Mouse (Mus musculus) limb, embryonic 11.5 days (tissue): ENCODE measurements around the gene Chrna10. TPM values are rescaled to one million over a fixed set of nuclear protein-coding genes. Genes with fewer than 3 reads are reported as not detected.

Experiments used
- ATAC-seq: fragments of 200-750 bp; cut with Nextera tagmentation; 2 replicates; pipeline ENCODE4 v1.8.0; 2017; ENCODE audit warnings: low read depth; ENCODE audit not compliant: insufficient number of reproducible peaks, low FRiP score, low TSS enrichment
- DNase-seq: peaks from one replicate; pipeline ENCODE4 v3.0.0-alpha.2; 2015; ENCODE audit warnings: low spot score
- H3K27ac ChIP-seq: fragments of 300-500 bp; sonication (generic); replicated peaks from 2 replicates; pipeline ENCODE4 v1.5.1; 2014; ENCODE audit warnings: low read depth, mild to moderate bottlenecking, low read length
- H3K27me3 ChIP-seq: fragments of 300-500 bp; sonication (generic); 2 replicates; pipeline ENCODE4 v1.6.1; 2014; ENCODE audit warnings: mild to moderate bottlenecking, low read length, mixed read lengths; ENCODE audit not compliant: control insufficient read depth, insufficient read depth
- H3K36me3 ChIP-seq: fragments of 300-500 bp; sonication (generic); 2 replicates; pipeline ENCODE4 v1.6.1; 2014; ENCODE audit warnings: mild to moderate bottlenecking, low read length, moderate library complexity, mixed read lengths; ENCODE audit not compliant: control insufficient read depth, insufficient read depth
- H3K4me1 ChIP-seq: fragments of 300-500 bp; sonication (generic); 2 replicates; pipeline ENCODE4 v1.6.1; 2014; ENCODE audit warnings: low read length, mixed read lengths; ENCODE audit not compliant: control insufficient read depth, insufficient read depth
- H3K4me2 ChIP-seq: fragments of 300-500 bp; sonication (generic); 2 replicates; pipeline ENCODE4 v1.6.1; 2014; ENCODE audit warnings: low read depth, mild to moderate bottlenecking, moderate library complexity; ENCODE audit not compliant: severe bottlenecking
- H3K4me3 ChIP-seq: fragments of 300-500 bp; sonication (generic); 2 replicates; pipeline ENCODE4 v1.5.1; 2014; ENCODE audit warnings: low read depth, low read length
- H3K9ac ChIP-seq: fragments of 300-500 bp; sonication (generic); 2 replicates; pipeline ENCODE4 v1.6.1; 2014; ENCODE audit warnings: mild to moderate bottlenecking, low read length
- H3K9me3 ChIP-seq: fragments of 300-500 bp; sonication (generic); 2 replicates; pipeline ENCODE4 v1.6.1; 2016; ENCODE audit warnings: low read length; ENCODE audit not compliant: control insufficient read depth
- WGBS: fragments of 180-500 bp; shearing (Covaris S2); extraction: QIAGEN DNeasy Blood & Tissue Kit; methylation state at CpG from one replicate; pipeline ENCODE4 v1.1.7; 2014; 5-methylcytosine and 5-hydroxymethylcytosine counted together
- polyA plus RNA-seq: library from polyadenylated mRNA; unstranded; fragments of >200 nt; fragmentation: Nextera tagmentation; extraction: Ambion mirVana; gene quantifications from 2 replicates; pipeline ENCODE4 v1.2.1, GENCODE M21; 2014

Chrna10 gene
- 0.28 TPM in 1 of 2 replicates, not detected in the other for polyA plus RNA-seq

GRCm38 (mm10) chr7:102116579-102117331 is at the start of gene Chrna10:
Gene Chrna10, minus strand, starts transcription at chr7:102116828.
- ATAC-seq (no peak), DNase-seq (no peak)
- Histone ChIP-seq H3K9ac (no peak within 1 kb of the TSS), H3K9me3 (no peaks in the 10 kb centered on the region), H3K4me3 (no peak within 1 kb of the TSS), H3K27me3 (no peaks in the 10 kb centered on the region), H3K36me3 (peaks cover 12% of the 10 kb centered on the region), H3K4me2 (no peak within 1 kb of the TSS), H3K27ac (no peak within 1 kb of the TSS), H3K4me1 (no peaks in the 10 kb centered on the region)
- 51% methylated on average over 7 of the region's 7 CpGs for WGBS

DNA sequence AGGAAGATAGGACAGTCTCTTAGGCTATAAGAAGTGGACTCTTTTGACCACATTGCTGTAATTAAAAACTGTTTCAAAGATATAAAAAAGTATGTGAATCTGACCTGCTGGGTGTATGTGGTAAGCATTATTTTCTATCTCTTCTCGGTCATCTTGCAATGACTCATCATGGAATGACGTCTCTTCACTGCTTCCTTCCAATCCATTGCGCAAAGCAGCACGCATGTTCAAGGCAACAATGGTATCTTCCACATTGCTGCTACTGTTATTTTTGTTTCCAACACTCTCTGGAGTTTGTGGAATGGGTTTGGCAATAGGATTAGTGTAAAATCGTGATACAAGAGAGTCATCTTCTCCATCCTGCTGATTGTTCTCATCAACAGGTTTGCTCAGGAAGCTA is 37.1 kb upstream of the Chrna10 start:
- Histone ChIP-seq H3K36me3 (peaks cover 9% of the 10 kb centered on the region; the same call in 1 of the 2 replicates), H3K4me3 (no peak overlapping the region), H3K27ac (no peak overlapping the region), H3K4me2 (no peak overlapping the region), H3K9ac (no peak overlapping the region), H3K9me3 (no peaks in the 10 kb centered on the region), H3K27me3 (no peaks in the 10 kb centered on the region), H3K4me1 (no peaks in the 10 kb centered on the region)
- ATAC-seq (no peak), DNase-seq (no peak)
- 95% methylated on average over 5 of the region's 5 CpGs for WGBS

- H3K4me3 ChIP-seq, result no peak overlapping the region
- 97% methylated on average over 5 of the region's 5 CpGs for WGBS
- H3K27me3 ChIP-seq, result no peaks in the 10 kb centered on the region
- no peak for DNase-seq
- no peak overlapping the region for H3K27ac ChIP-seq
- no peak overlapping the region for H3K9ac ChIP-seq
- H3K36me3 ChIP-seq, result peaks cover 23% of the 10 kb centered on the region
- H3K9me3 ChIP-seq, result no peaks in the 10 kb centered on the region
- no peaks in the 10 kb centered on the region for H3K4me1 ChIP-seq
- no peak overlapping the region for H3K4me2 ChIP-seq
- ATAC-seq, result no peak
Measured at GRCm38 (mm10) chr7:102137898-102138297, 21.3 kb upstream of the Chrna10 start.

DNA sequence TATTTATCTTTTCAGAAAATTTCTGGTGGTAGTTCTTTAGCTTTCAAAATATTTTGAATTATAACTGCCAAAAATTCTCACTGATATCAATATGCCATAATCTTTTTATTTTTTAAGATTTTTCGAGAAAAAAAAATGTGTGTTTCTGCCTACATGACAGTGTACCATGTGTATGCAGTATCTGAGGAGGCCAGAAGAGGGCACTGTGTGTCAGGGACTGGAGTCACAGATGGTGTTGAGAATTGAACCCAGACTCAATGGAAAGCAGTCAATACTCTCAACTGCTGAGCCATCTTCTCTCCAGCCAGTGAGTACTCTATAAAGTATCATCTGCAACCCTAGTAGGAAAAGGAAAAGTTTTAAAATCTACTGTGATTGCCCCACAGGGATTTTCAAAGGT is 20.8 kb upstream of the Chrna10 start:
- Histone ChIP-seq H3K4me1 (no peaks in the 10 kb centered on the region), H3K36me3 (peaks cover 23% of the 10 kb centered on the region), H3K4me3 (no peak overlapping the region), H3K9ac (no peak overlapping the region), H3K27ac (no peak overlapping the region), H3K27me3 (no peaks in the 10 kb centered on the region), H3K9me3 (no peaks in the 10 kb centered on the region), H3K4me2 (no peak overlapping the region)
- 86% methylated on average over 1 of the region's 1 CpGs for WGBS
- DNase-seq, result peak; percentile 65
- ATAC-seq, result no peak

DNA sequence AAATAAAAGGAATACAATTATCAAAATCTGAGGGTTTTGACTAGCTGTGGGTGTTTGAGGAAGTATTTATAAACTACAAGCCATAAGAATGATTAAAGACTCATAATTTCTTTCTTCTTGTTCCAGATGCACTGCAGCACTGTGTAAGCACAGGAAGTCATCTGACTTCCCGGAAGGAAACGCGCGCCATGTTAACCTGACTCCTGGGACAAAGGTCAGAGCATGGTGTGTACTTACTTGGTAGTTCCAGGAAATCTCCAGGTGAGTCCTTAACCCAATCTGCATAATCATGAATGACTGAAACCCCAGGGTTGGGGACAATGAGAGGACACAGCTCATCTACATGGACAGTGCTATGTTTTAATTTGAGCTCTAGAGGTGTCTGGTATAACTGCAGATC is 15.8 kb upstream of the Chrna10 start:
- Histone ChIP-seq H3K9ac (no peak overlapping the region), H3K9me3 (no peaks in the 10 kb centered on the region), H3K36me3 (peaks cover 28% of the 10 kb centered on the region), H3K4me1 (no peaks in the 10 kb centered on the region), H3K4me2 (no peak overlapping the region), H3K27me3 (no peaks in the 10 kb centered on the region), H3K4me3 (no peak overlapping the region), H3K27ac (no peak overlapping the region)
- ATAC-seq (no peak), DNase-seq (no peak)
- 91% methylated on average over 4 of the region's 4 CpGs for WGBS

- Histone ChIP-seq H3K27me3 (no peaks in the 10 kb centered on the region), H3K27ac (no peak overlapping the region), H3K4me1 (no peaks in the 10 kb centered on the region), H3K9ac (no peak overlapping the region), H3K9me3 (no peaks in the 10 kb centered on the region), H3K4me2 (no peak overlapping the region), H3K36me3 (peaks cover 36% of the 10 kb centered on the region), H3K4me3 (no peak overlapping the region)
- DNase-seq (no peak), ATAC-seq (no peak)
- WGBS, result 98% methylated on average over 10 of the region's 10 CpGs
Measured at GRCm38 (mm10) chr7:102120326-102120725, 3.7 kb upstream of the Chrna10 start.

DNA sequence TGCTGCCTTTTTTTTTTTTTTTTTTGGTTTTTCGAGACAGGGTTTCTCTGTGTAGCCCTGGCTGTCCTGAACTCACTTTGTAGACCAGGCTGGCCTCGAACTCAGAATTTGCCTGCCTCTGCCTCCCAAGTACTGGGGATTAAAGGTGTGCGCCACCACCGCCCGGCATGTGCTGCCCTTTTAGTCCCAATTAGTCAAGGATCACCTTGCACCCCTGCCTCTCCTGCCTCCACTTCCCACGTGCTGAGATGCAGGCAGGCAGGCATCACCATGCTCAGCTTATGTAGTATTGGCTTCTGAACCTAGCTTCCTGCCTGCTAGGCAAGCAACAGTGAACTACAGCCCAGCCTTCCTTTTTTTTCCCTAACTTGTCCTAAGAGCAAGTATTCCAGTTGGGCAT is 754 bp upstream of the Chrna10 start:
- no peaks in the 10 kb centered on the region for H3K27me3 ChIP-seq
- H3K36me3 ChIP-seq, result peaks cover 18% of the 10 kb centered on the region
- no peaks in the 10 kb centered on the region for H3K9me3 ChIP-seq
- ATAC-seq (no peak), DNase-seq (no peak)
- no peak overlapping the region for H3K9ac ChIP-seq
- no peaks in the 10 kb centered on the region for H3K4me1 ChIP-seq
- H3K4me3 ChIP-seq, result no peak overlapping the region
- WGBS, result 76% methylated on average over 5 of the region's 6 CpGs
- H3K27ac ChIP-seq, result no peak overlapping the region
- H3K4me2 ChIP-seq, result no peak overlapping the region

- Histone ChIP-seq H3K9ac (no peak overlapping the region), H3K36me3 (no peaks in the 10 kb centered on the region), H3K9me3 (no peaks in the 10 kb centered on the region), H3K4me3 (no peak overlapping the region), H3K4me1 (no peaks in the 10 kb centered on the region), H3K27ac (no peak overlapping the region), H3K4me2 (no peak overlapping the region), H3K27me3 (no peaks in the 10 kb centered on the region)
- WGBS, result 78% methylated on average over 45 of the region's 45 CpGs
- ATAC-seq, result no peak
- DNase-seq, result no peak
Measured at GRCm38 (mm10) chr7:102113151-102113729, 3.4 kb downstream of the Chrna10 start.
